Mouse (Mus musculus) cerebellum, adult 2 months (tissue): ENCODE data around the gene Alg12. TPM values are rescaled to one million over a fixed set of nuclear protein-coding genes. Genes with fewer than 3 reads are reported as not detected.

Experiments used
- DNase-seq, 2 experiments: peaks; one replicate each; pipeline ENCODE4 v3.0.0; 2021
- H3K27ac ChIP-seq: fragments of 200-500 bp; 2 replicates; pipeline ENCODE4 v1.5.1; 2012; ENCODE audit warnings: low read length, control low read depth, inconsistent platforms; ENCODE audit not compliant: insufficient read depth
- H3K27me3 ChIP-seq: fragments of 200-500 bp; 2 replicates; pipeline ENCODE4 v1.6.1; 2012; ENCODE audit warnings: inconsistent platforms, mild to moderate bottlenecking, low read length, moderate library complexity; ENCODE audit not compliant: control insufficient read depth, insufficient read depth
- H3K4me1 ChIP-seq: fragments of 200-500 bp; 2 replicates; pipeline ENCODE4 v1.6.1; 2011; ENCODE audit warnings: low read length; ENCODE audit not compliant: control insufficient read depth, insufficient read depth
- H3K4me3 ChIP-seq: fragments of 200-500 bp; replicated peaks from 2 replicates; pipeline ENCODE3; 2011; ENCODE audit warnings: mild to moderate bottlenecking, low read depth, low read length, control low read depth; ENCODE audit not compliant: insufficient read depth
- CTCF ChIP-seq: fragments of 200-500 bp; IDR thresholded peaks from 2 replicates; pipeline ENCODE4 v1.5.1; 2011; ENCODE audit warnings: low read depth, mild to moderate bottlenecking, control low read depth, low read length, moderate library complexity, borderline replicate concordance; ENCODE audit not compliant: insufficient read depth
- POLR2A ChIP-seq: fragments of 200-500 bp; IDR thresholded peaks from 2 replicates; pipeline ENCODE4 v1.6.1; 2011; ENCODE audit warnings: low read length, control low read depth, borderline replicate concordance; ENCODE audit not compliant: insufficient read depth
- WGBS: fragments of 180-500 bp; shearing (Covaris S2); methylation state at CpG from one replicate; pipeline ENCODE4 v1.1.7; 2018; 5-methylcytosine and 5-hydroxymethylcytosine counted together
- polyA plus RNA-seq: library from polyadenylated mRNA; depleted of rRNA; stranded (reverse); fragments of >200 nt; gene quantifications from 2 replicates; pipeline ENCODE4 v1.2.3, GENCODE M21; 2012

The Alg12 gene
- polyA plus RNA-seq, 1 experiment, result 17.3 TPM

GRCm38 (mm10) chr15:88841580-88842299 lies 22.6 kb upstream of the Alg12 start:
- H3K4me1 ChIP-seq, result peaks cover 60% of the 10 kb centered on the region
- TF ChIP-seq POLR2A (no peak), CTCF (no peak)
- no peaks in the 10 kb centered on the region for H3K27me3 ChIP-seq
- peak overlapping the region; percentile 0; the same call in 1 of the 2 replicates for H3K27ac ChIP-seq
- no peak overlapping the region for H3K4me3 ChIP-seq
- 65% methylated on average over 3 of the region's 3 CpGs for WGBS
- DNase-seq, result peak; percentile 87 to 88

- TF ChIP-seq CTCF, result no peak
- TF ChIP-seq POLR2A, result no peak
- Histone ChIP-seq H3K27me3 (no peaks in the 10 kb centered on the region), H3K4me1 (peaks cover 60% of the 10 kb centered on the region), H3K27ac (no peak overlapping the region), H3K4me3 (no peak overlapping the region)
- WGBS, result 42% methylated on average over 2 of the region's 2 CpGs
- DNase-seq, result peak in 1 of 2 experiments; percentile 52
These were observed 22.0 kb upstream of the Alg12 start for GRCm38 (mm10) chr15:88841160-88841559.

DNA sequence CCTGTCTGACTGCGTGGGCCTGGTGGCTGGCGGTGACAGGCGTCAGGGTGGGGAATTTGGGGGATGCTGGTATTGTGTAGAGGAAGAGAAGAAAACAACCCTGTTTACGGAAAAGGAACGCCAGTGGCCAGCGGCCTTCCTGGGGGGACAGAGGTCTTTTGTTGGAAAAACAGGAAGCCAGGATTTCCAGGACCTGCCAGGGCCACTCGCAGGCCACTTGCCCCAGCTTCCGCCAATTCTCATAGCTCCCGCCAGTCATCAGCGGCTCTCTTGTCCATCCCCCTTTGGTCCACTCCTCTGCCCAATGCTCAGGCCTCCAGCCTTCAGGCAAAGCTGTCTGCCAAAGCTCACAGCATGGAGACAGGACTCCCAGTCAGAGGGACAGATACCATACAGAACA lies 21.0 kb upstream of the Alg12 start:
- peaks cover 58% of the 10 kb centered on the region for H3K4me1 ChIP-seq
- 42% methylated on average over 10 of the region's 10 CpGs for WGBS
- no peak overlapping the region for H3K4me3 ChIP-seq
- no peak for TF ChIP-seq POLR2A
- TF ChIP-seq CTCF, result no peak
- H3K27ac ChIP-seq, result peak overlapping the region; percentile 75; the same call in 1 of the 2 replicates
- H3K27me3 ChIP-seq, result no peaks in the 10 kb centered on the region
- peak; percentile 55 to 67 for DNase-seq

DNA sequence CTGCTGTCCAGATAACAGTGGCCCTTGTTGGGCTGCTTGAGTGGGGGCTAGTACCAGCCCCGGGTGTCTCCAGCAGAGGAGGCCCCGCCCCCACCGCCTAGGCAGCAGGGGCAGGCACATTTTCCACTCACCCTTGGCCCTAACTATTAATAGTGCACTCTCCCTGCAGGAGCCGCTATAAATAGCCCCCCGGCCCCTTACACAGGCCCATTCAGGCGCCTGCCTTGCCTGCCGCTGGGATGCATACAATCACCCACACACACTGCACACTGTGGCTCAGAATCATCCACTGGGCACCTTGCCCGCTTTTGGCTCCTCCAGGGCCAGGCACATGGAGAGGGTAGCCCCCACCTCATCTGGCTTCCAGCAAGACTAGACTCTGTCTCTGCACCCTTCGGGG lies 20.2 kb upstream of the Alg12 start:
- Histone ChIP-seq H3K4me3 (no peak overlapping the region), H3K4me1 (peaks cover 53% of the 10 kb centered on the region), H3K27ac (peak overlapping the region; percentile 75; the same call in 1 of the 2 replicates), H3K27me3 (no peaks in the 10 kb centered on the region)
- no peak for TF ChIP-seq CTCF
- no peak for TF ChIP-seq POLR2A
- DNase-seq, result peak; percentile 56 to 61
- WGBS, result 16% methylated on average over 9 of the region's 9 CpGs

- H3K27me3 ChIP-seq, result no peaks in the 10 kb centered on the region
- no peak for DNase-seq
- WGBS, result 24% methylated on average over 11 of the region's 11 CpGs
- no peak for TF ChIP-seq CTCF
- no peak for TF ChIP-seq POLR2A
- peaks cover 43% of the 10 kb centered on the region for H3K4me1 ChIP-seq
- no peak overlapping the region for H3K27ac ChIP-seq
- no peak overlapping the region for H3K4me3 ChIP-seq
These were observed 18.9 kb upstream of the Alg12 start for GRCm38 (mm10) chr15:88837977-88838376.

GRCm38 (mm10) chr15:88837199-88837932 lies 18.2 kb upstream of the Alg12 start:
- DNase-seq, result peak; percentile 37 to 40
- TF ChIP-seq CTCF, result no peak
- no peak for TF ChIP-seq POLR2A
- H3K4me1 ChIP-seq, result peaks cover 39% of the 10 kb centered on the region
- H3K27ac ChIP-seq, result no peak overlapping the region
- 13% methylated on average over 39 of the region's 39 CpGs for WGBS
- no peaks in the 10 kb centered on the region for H3K27me3 ChIP-seq
- H3K4me3 ChIP-seq, result peak overlapping the region; percentile 40

GRCm38 (mm10) chr15:88836571-88836970 lies 17.5 kb upstream of the Alg12 start:
- H3K4me3 ChIP-seq, result no peak overlapping the region
- H3K27ac ChIP-seq, result no peak overlapping the region
- TF ChIP-seq CTCF (no peak), POLR2A (no peak)
- DNase-seq, result no peak
- H3K4me1 ChIP-seq, result peaks cover 31% of the 10 kb centered on the region
- 85% methylated on average over 5 of the region's 5 CpGs for WGBS
- no peaks in the 10 kb centered on the region for H3K27me3 ChIP-seq
